Mouse (Mus musculus): Measurements from ENCODE around the gene Slf2. TPM values are rescaled to one million over a fixed set of nuclear protein-coding genes. Genes with fewer than 3 reads are reported as not detected.

Gene Slf2
- total and polyA plus RNA-seq, 3 experiments, result 30.2 to 109 (median 35.4) TPM

- TF ChIP-seq UBTF (IDR thresholded peaks at IDR 0.05; ENCODE audit: borderline replicate concordance, insufficient read depth, low read depth, low read length) (0 out of 2 replicates have a peak, but pooled peaks have one; percentile 31), NELFE (IDR thresholded peaks at IDR 0.05; ENCODE audit: low read depth, low read length) (peak; percentile 91), SMC3 (IDR thresholded peaks at IDR 0.05; ENCODE audit: low read depth, low read length) (no peak), TBP (IDR thresholded peaks at IDR 0.05; ENCODE audit: low read depth, low read length) (peak; percentile 69), POLR2AphosphoS5 (IDR thresholded peaks at IDR 0.05; ENCODE audit: borderline replicate concordance, low read depth, low read length) (no peak), NRF1 (IDR thresholded peaks at IDR 0.05; ENCODE audit: insufficient read depth, low read depth, low read length, poor library complexity, severe bottlenecking) (peak; percentile 34; the same call in 1 of the 2 replicates), CHD2 (IDR thresholded peaks at IDR 0.05; ENCODE audit: low read length) (peak; percentile 80), RAD21 (IDR thresholded peaks at IDR 0.05; ENCODE audit: low read depth, low read length) (no peak), USF2 (IDR thresholded peaks at IDR 0.05; ENCODE audit: borderline replicate concordance in 1 of 2, insufficient read depth in 1 of 2, low read depth in 1 of 2, low read length in 2 of 2) (no peak), ZKSCAN1 (IDR thresholded peaks at IDR 0.05; ENCODE audit: low read depth, low read length) (no peak), TAL1 (IDR thresholded peaks at IDR 0.05; ENCODE audit: low read length) (no peak), MAFK (IDR thresholded peaks at IDR 0.05; ENCODE audit: borderline replicate concordance, low read depth, low read length) (no peak), E2F4 (IDR thresholded peaks at IDR 0.05; ENCODE audit: borderline replicate concordance, low read depth, low read length) (peak; percentile 72; the same call in 1 of the 2 replicates), USF1 (IDR thresholded peaks at IDR 0.05; ENCODE audit: low read depth, low read length) (peak; percentile 74), GATA1 (IDR thresholded peaks at IDR 0.05; ENCODE audit: low read depth, low read length) (no peak), GABPA (IDR thresholded peaks at IDR 0.05; ENCODE audit: low read depth, low read length) (no peak), ELF1 (IDR thresholded peaks at IDR 0.05; ENCODE audit: low read depth, low read length) (peak; percentile 93), MYC (IDR thresholded peaks at IDR 0.05; ENCODE audit: low read depth, low read length) (peak; percentile 99), ZNF384 (IDR thresholded peaks at IDR 0.05; ENCODE audit: low read depth, low read length) (no peak)
Measured at GRCm38 (mm10) chr19:45005957-45006712, 75.2 kb downstream of the Slf2 start, which contains the start of gene Mrpl43 (continued).

- no peak for TF ChIP-seq POLR2AphosphoS2 (IDR thresholded peaks at IDR 0.05; ENCODE audit: low read length)
- TF ChIP-seq JUND (IDR thresholded peaks at IDR 0.05; ENCODE audit: low read depth, low read length), result no peak
- no peak for TF ChIP-seq CHD1 (IDR thresholded peaks at IDR 0.05; ENCODE audit: low read depth, low read length)
- TF ChIP-seq KAT2A (conservative IDR thresholded peaks at IDR 0.05; ENCODE audit: low read depth, low read length), result no peak
- TF ChIP-seq MAZ (IDR thresholded peaks at IDR 0.05; ENCODE audit: low read depth, low read length), result no peak
- no peak for TF ChIP-seq USF2 (IDR thresholded peaks at IDR 0.05; ENCODE audit: borderline replicate concordance in 1 of 2, insufficient read depth in 1 of 2, low read depth in 1 of 2, low read length in 2 of 2)
- no peak for TF ChIP-seq TBP (IDR thresholded peaks at IDR 0.05; ENCODE audit: low read depth, low read length)
- no peak for TF ChIP-seq UBTF (IDR thresholded peaks at IDR 0.05; ENCODE audit: borderline replicate concordance, insufficient read depth, low read depth, low read length)
- no peak for TF ChIP-seq E2F4 (IDR thresholded peaks at IDR 0.05; ENCODE audit: borderline replicate concordance, low read depth, low read length)
- no peak for TF ChIP-seq POLR2A (IDR thresholded peaks at IDR 0.05; ENCODE audit: control insufficient read depth in 1 of 2, insufficient read depth in 1 of 2, low read depth in 1 of 2, low read length in 2 of 2, poor library complexity in 1 of 2)
- TF ChIP-seq ZKSCAN1 (IDR thresholded peaks at IDR 0.05; ENCODE audit: low read depth, low read length), result no peak
- TF ChIP-seq POLR2AphosphoS5 (IDR thresholded peaks at IDR 0.05; ENCODE audit: borderline replicate concordance, low read depth, low read length), result no peak
- no peak for TF ChIP-seq EP300 (IDR thresholded peaks at IDR 0.05; ENCODE audit: low read depth in 1 of 2, low read length in 2 of 2)
- no peak for TF ChIP-seq ZC3H11A (IDR thresholded peaks at IDR 0.05; ENCODE audit: low read depth, low read length)
- TF ChIP-seq SMC3 (IDR thresholded peaks at IDR 0.05; ENCODE audit: low read depth, low read length), result no peak
- TF ChIP-seq GATA1 (IDR thresholded peaks at IDR 0.05; ENCODE audit: low read depth, low read length), result no peak
- no peak for TF ChIP-seq ZMIZ1 (IDR thresholded peaks at IDR 0.05; ENCODE audit: low read depth, low read length)
- TF ChIP-seq RAD21 (IDR thresholded peaks at IDR 0.05; ENCODE audit: low read depth, low read length), result no peak
- Histone ChIP-seq H3K9ac (ENCODE audit: control insufficient read depth, low read depth, low read length, poor library complexity, severe bottlenecking) (peak overlapping the region; percentile 92), H3K4me1 (ENCODE audit: control insufficient read depth in 1 of 2, insufficient read depth in 2 of 2, low read length in 2 of 2) (peaks cover 3 to 26% of the 10 kb centered on the region in 2 experiments), H3K79me2 (ENCODE audit: control insufficient read depth, insufficient read depth, low read length, poor library complexity) (peaks cover 36% of the 10 kb centered on the region), H3K27ac (ENCODE audit: control insufficient read depth, low read depth, low read length) (peak overlapping the region; percentile 64), H3K4me3 (ENCODE audit: control insufficient read depth in 1 of 2, insufficient read depth in 1 of 2, low read depth in 2 of 2, low read length in 2 of 2) (peak overlapping the region; percentile 91 to 96), H3K27me3 (ENCODE audit: control insufficient read depth in 1 of 2, insufficient read depth in 2 of 2, low read length in 2 of 2) (no peaks in the 10 kb centered on the region), H3K36me3 (ENCODE audit: control insufficient read depth in 1 of 2, insufficient read depth in 2 of 2, low read length in 2 of 2) (peaks cover 5 to 22% of the 10 kb centered on the region in 2 experiments), H3K9me3 (replicated peaks; ENCODE audit: insufficient read depth, low read length) (no peaks in the 10 kb centered on the region)
- DNase-seq (ENCODE audit: low read depth, low spot score), result no peak
Measured at GRCm38 (mm10) chr19:45007021-45007420, 76.1 kb downstream of the Slf2 start.

Measured in MEL (cell line).